Mouse (Mus musculus) E14TG2a.4 (cell line): ENCODE data around the gene Gls2.
A peak's percentile ranks its signal among the peaks of the same experiment; 100 is the strongest.
"Not testable (repeated sequence)": the region's sequence is repeated elsewhere in the genome, so short reads cannot be mapped to it uniquely, and the experiment has no call there.

Experiments
- H3K27me3 ChIP-seq: 2 replicates; pipeline ENCODE4 v1.6.1; 2014; ENCODE audit warnings: low read length, control low read depth; ENCODE audit not compliant: insufficient read depth
- H3K36me3 ChIP-seq: 2 replicates; pipeline ENCODE4 v1.6.1; 2014; ENCODE audit warnings: low read length, control low read depth; ENCODE audit not compliant: insufficient read depth
- H3K4me1 ChIP-seq: replicated peaks from 2 replicates; pipeline ENCODE4 v1.6.1; 2014; ENCODE audit warnings: low read depth, low read length, control low read depth
- H3K4me3 ChIP-seq: replicated peaks from 2 replicates; pipeline ENCODE4 v1.5.1; 2014; ENCODE audit warnings: mild to moderate bottlenecking, low read length
- H3K9me3 ChIP-seq: 2 replicates; pipeline ENCODE4 v1.6.1; 2014; ENCODE audit warnings: low read length, control low read depth
- CTCF ChIP-seq: conservative IDR thresholded peaks from 2 replicates; pipeline ENCODE4 v1.5.1; 2014; ENCODE audit warnings: low read length
- NANOG ChIP-seq: IDR thresholded peaks from 2 replicates; pipeline ENCODE4 v1.6.1; 2014; ENCODE audit warnings: borderline replicate concordance, low read length, mixed read lengths
- POU5F1 ChIP-seq: IDR thresholded peaks from 2 replicates; pipeline ENCODE4 v1.6.1; 2014; ENCODE audit warnings: low read length, borderline replicate concordance

Gls2 gene

DNA sequence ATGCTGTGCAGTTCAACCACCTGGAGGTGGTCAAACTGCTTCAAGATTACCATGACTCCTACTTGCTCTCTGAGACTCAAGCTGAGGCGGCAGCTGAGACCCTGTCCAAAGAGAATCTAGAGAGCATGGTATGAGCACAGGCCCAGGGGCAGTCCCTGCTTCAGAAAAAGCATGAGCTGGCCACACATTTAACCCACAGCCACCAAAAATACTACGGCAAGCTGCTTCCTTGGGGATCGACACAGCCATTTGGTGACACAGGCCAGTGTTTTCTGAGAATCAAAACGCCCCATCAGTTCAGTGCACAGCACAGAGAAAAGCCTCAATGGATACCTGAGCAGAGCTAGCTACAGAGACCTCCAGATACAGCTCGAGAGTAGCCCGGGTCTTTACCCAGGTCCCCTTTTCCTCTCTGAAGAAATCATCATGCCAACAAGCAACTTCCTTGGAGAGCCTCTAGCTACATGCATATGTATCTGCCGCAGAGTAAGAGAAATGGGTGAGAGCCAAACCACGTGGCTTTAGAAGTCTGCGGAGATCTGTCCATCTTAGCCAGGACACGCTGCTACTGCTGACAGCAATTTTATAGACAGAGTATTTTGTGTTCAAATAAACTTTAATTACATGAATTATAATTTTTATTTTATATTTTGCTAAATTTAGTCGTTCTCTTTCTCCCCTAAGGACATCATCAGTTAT, 15.2 kb downstream of the Gls2 start:
- Histone ChIP-seq H3K36me3 (peaks cover 62% of the 10 kb centered on the region), H3K4me3 (no peak overlapping the region), H3K27me3 (peaks cover 10% of the 10 kb centered on the region), H3K9me3 (no peaks in the 10 kb centered on the region), H3K4me1 (peaks cover 59% of the 10 kb centered on the region)
- TF ChIP-seq CTCF (no peak), POU5F1 (no peak), NANOG (no peak)

DNA sequence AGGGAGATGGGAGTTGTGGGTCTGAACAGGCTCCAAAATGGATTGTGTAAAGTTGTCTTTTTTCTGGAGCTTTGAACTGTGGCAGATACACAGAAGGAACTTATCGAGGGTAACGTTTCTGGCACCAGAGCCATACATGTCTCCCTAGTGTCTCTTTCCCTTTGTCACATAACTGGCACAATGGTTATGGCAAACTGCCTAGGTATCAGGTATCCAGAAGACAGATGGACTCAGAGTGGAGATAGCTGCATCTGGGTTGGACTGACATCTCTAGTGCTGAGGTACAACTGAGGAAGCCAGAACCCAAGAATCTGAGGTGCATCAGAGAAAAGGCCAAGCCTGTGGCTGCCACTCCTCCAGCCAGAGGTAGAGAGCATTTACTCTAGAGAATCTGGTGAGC, 15.9 kb downstream of the Gls2 start:
- H3K9me3 ChIP-seq: no peaks in the 10 kb centered on the region
- peaks cover 52% of the 10 kb centered on the region for H3K4me1 ChIP-seq
- TF ChIP-seq NANOG (no peak), POU5F1 (no peak), CTCF (no peak)
- H3K36me3 ChIP-seq: peaks cover 57% of the 10 kb centered on the region
- peak overlapping the region; percentile 93 for H3K4me3 ChIP-seq
- peaks cover 14% of the 10 kb centered on the region for H3K27me3 ChIP-seq

DNA sequence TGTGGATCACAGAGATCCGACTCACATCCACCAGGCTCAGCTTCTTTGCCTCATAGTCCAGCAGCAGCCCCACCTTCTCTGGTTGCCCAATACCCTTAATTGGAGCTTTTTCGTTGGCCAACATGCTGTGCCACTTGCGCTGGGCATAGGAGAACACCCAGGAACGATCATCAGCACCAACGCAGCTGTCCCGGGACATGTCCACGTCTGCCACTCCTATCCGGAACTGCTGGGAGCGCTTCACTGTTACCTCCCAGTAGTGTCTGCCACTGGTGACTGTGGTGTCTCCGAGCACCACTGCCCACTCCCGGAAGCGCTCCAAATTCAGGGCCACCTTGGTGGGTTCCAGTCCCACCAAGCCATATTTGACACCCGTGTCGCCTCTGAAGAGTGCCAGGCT, 16.7 kb downstream of the Gls2 start:
- peaks cover 48% of the 10 kb centered on the region for H3K4me1 ChIP-seq

DNA sequence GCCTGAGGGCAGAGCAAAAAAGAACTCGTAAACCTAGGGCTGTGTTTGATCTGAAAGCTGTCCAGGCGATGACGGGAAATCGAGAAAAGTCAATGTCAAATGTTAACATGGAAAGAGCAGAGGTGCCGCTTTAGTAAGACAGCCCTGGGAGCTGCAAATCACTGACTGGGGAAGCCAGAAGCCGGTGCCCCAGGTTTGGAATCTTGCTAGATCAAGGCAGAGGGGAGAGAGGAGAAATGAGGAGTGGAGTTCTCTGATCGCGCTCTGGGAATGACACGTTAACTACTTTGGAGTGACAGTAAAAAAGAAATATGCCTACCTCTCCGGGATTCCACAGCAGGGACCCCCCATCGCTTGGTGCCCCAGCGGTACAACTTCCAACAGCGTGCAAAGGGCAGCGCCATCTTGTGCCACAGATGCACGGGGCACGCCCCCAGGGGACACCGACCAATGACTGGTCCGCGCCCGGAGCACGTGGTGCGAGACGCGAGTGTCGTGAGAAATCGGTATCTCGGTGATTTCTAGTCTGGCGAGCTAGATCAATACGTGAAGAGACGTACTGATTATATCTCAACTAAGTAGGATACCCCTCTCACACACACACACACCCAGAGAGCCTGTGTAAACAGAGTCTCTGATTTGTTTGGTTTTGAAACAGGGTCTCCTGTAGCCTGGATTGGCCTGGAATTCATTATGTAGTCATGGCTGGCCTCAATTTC, 17.3 kb downstream of the Gls2 start, which contains the start of gene Spryd4:
TSS of gene Spryd4 (minus strand) at position 418 of the 719 bp plus-strand sequence.
- no peak for TF ChIP-seq POU5F1
- TF ChIP-seq NANOG: no peak
- TF ChIP-seq CTCF: no peak
- peak within 1 kb of the TSS; percentile 93 for H3K4me3 ChIP-seq
- H3K9me3 ChIP-seq: no peaks in the 10 kb centered on the region
- H3K36me3 ChIP-seq: peaks cover 44% of the 10 kb centered on the region
- H3K27me3 ChIP-seq: peaks cover 15% of the 10 kb centered on the region
- peaks cover 43% of the 10 kb centered on the region for H3K4me1 ChIP-seq

More for the DNA sequence above, 16.7 kb downstream of the Gls2 start:
- H3K4me3 ChIP-seq: peak overlapping the region; percentile 93
- no peak for TF ChIP-seq NANOG
- H3K27me3 ChIP-seq: peaks cover 15% of the 10 kb centered on the region
- H3K36me3 ChIP-seq: peaks cover 49% of the 10 kb centered on the region
- H3K9me3 ChIP-seq: no peaks in the 10 kb centered on the region

DNA sequence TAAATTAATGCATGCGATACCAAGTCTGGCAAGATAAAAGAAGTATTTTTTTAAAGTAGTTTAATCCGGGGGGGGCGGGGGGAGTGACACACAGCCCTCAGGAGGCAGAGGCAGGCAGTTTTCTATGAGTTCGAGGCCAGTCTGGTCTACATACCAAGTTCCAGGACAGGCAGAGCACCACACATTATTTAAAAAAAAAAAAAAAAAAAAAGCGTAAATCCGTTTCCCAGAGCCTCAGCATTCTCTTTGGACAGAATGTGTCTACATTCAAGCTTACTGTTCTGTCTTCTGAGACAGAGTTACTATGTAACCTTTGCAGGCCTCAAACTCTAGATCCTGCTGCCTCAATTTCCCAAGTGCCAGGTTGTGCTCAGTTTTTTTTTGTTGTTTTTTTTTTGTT, 17.9 kb downstream of the Gls2 start:
- no peak for TF ChIP-seq POU5F1
- no peak for TF ChIP-seq CTCF
- no peak for TF ChIP-seq NANOG
- Histone ChIP-seq H3K36me3 (peaks cover 38% of the 10 kb centered on the region), H3K4me1 (peaks cover 40% of the 10 kb centered on the region), H3K9me3 (no peaks in the 10 kb centered on the region), H3K4me3 (peak overlapping the region; percentile 93), H3K27me3 (peaks cover 15% of the 10 kb centered on the region)

DNA sequence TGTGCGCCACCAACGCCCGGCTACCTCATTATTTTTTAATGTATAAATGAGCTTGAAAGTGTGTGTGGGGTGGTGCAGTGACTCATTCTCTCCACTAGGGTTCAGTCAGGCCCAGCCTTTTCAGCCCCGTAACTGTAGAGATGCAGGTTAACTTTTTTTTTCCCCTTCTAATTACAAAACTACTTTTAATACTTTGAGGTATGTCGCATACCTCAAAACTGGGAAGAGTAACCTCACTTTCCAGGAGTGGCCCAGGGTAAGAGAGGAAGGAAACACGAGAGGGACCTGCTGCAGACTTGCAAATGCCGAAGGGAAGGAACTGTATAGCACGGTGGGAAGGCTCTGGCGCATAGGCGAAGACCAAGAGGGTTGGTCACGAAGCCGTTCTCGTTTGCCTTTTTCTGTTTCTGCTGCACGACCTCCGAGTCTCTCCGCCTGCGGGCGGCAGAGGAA, 18.6 kb downstream of the Gls2 start:
- no peaks in the 10 kb centered on the region for H3K9me3 ChIP-seq
- peaks cover 30% of the 10 kb centered on the region for H3K36me3 ChIP-seq
- H3K4me1 ChIP-seq: peaks cover 40% of the 10 kb centered on the region
- peaks cover 15% of the 10 kb centered on the region for H3K27me3 ChIP-seq
- TF ChIP-seq POU5F1 (no peak), CTCF (peak; percentile 87)
- peak overlapping the region; percentile 77 for H3K4me3 ChIP-seq

DNA sequence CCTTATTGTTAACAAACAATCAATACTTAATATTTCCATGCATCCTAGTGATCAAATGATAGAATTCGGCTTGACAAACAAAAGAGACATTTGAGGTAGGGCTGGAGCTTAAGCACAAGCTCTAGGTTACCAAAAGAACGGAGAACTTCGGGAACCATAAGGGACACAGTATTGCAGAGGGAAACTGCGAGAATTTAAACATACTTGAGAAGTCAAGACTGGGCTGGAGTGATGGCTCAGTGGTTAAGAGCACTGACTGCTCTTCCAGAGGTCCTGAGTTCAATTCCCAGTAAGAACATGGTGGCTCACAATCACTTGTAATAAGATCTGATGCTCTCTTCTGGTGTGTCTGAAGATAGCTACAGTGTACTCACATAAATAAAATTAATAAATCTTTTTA, 19.9 kb downstream of the Gls2 start:
- Histone ChIP-seq H3K36me3 (peaks cover 18% of the 10 kb centered on the region), H3K27me3 (peaks cover 15% of the 10 kb centered on the region), H3K4me1 (peaks cover 34% of the 10 kb centered on the region)
- H3K4me3 ChIP-seq, H3K9me3 ChIP-seq: not testable (repeated sequence)

DNA sequence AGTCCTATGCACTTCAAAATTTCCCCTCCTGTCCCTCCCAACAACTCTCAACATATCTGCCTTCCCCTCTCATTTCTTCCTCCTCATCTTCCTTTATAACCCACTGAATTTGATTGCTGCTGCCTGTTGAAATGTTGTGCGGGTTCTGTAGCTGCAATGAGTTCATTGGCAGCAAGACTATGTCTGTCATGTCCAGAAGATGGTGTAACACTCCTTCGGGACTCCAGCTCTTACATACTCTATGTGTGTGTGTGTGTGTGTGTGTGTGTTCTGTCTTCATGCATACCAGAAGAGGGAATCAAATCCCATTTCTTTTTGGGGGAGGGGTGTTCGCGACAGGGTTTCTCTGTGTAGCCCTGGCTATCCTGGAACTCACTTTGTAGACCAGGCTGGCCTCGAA, 20.7 kb downstream of the Gls2 start:
- peaks cover 15% of the 10 kb centered on the region for H3K27me3 ChIP-seq
- TF ChIP-seq CTCF: no peak
- TF ChIP-seq NANOG: no peak
- no peak for TF ChIP-seq POU5F1
- H3K36me3 ChIP-seq: peaks cover 9% of the 10 kb centered on the region
- no peaks in the 10 kb centered on the region for H3K9me3 ChIP-seq
- no peak overlapping the region for H3K4me3 ChIP-seq
- peaks cover 27% of the 10 kb centered on the region for H3K4me1 ChIP-seq
